Mouse (Mus musculus): ENCODE measurements around the gene Gm20517.

The Gm20517 gene

GRCm38 (mm10) chr17:47682836-47683235, 71.4 kb downstream of the Gm20517 start:
- no peak for DNase-seq

GRCm38 (mm10) chr17:47687409-47688343, 76.3 kb downstream of the Gm20517 start:
- DNase-seq, result peak; percentile 84 to 90

GRCm38 (mm10) chr17:47688344-47688607, 76.9 kb downstream of the Gm20517 start, which contains the start of gene Tomm6:
Gene Tomm6 (minus strand): TSS chr17:47688386.
- DNase-seq, result no peak

GRCm38 (mm10) chr17:47688608-47689575, 77.5 kb downstream of the Gm20517 start, which contains the start of gene Frs3:
Gene Frs3 (plus strand): TSS chr17:47689030.
- DNase-seq, result peak; percentile 33 to 39

GRCm38 (mm10) chr17:47689894-47690293, 78.5 kb downstream of the Gm20517 start:
- DNase-seq, result no peak

- no peak for DNase-seq
These were observed 80.3 kb downstream of the Gm20517 start for GRCm38 (mm10) chr17:47691650-47692049.

GRCm38 (mm10) chr17:47693671-47694441, 82.5 kb downstream of the Gm20517 start:
- DNase-seq, result no peak

GRCm38 (mm10) chr17:47694442-47694502, 82.9 kb downstream of the Gm20517 start, which contains the start of gene Gm21981:
Gene Gm21981 (minus strand): TSS chr17:47694455.
- no peak for DNase-seq

GRCm38 (mm10) chr17:47694503-47695336, 83.3 kb downstream of the Gm20517 start, which contains the start of gene Prickle4:
Gene Prickle4 (minus strand): TSS chr17:47694736.
- peak; percentile 88 to 89 for DNase-seq

GRCm38 (mm10) chr17:47695337-47695710, 83.9 kb downstream of the Gm20517 start:
- no peak for DNase-seq

GRCm38 (mm10) chr17:47698156-47698555, 86.8 kb downstream of the Gm20517 start:
- no peak for DNase-seq

- no peak for DNase-seq
These were observed 87.7 kb downstream of the Gm20517 start for GRCm38 (mm10) chr17:47699055-47699454.

- no peak for DNase-seq
These were observed 90.4 kb downstream of the Gm20517 start for GRCm38 (mm10) chr17:47701793-47702192.

- no peak for DNase-seq
These were observed 91.4 kb downstream of the Gm20517 start for GRCm38 (mm10) chr17:47702548-47703345.

- no peak for DNase-seq
These were observed 92.2 kb downstream of the Gm20517 start for GRCm38 (mm10) chr17:47703556-47703955.

- no peak for DNase-seq
These were observed 93.3 kb downstream of the Gm20517 start for GRCm38 (mm10) chr17:47704692-47705091.

GRCm38 (mm10) chr17:47706196-47706595, 94.8 kb downstream of the Gm20517 start:
- no peak for DNase-seq

- no peak for DNase-seq
These were observed 96.6 kb downstream of the Gm20517 start for GRCm38 (mm10) chr17:47707961-47708360.

GRCm38 (mm10) chr17:47708972-47709371, 97.6 kb downstream of the Gm20517 start:
- DNase-seq, result no peak

- no peak for DNase-seq
These were observed 98.6 kb downstream of the Gm20517 start for GRCm38 (mm10) chr17:47710036-47710435.

GRCm38 (mm10) chr17:47711883-47712282, 100.5 kb downstream of the Gm20517 start:
- DNase-seq, result no peak

Measured in thymus, adult 18-20 months (tissue).